Mouse (Mus musculus): ENCODE measurements around the gene Psmc4. TPM values are rescaled to one million over a fixed set of nuclear protein-coding genes. Genes with fewer than 3 reads are reported as not detected.

Gene Psmc4
- 279 and 282 TPM in 2 replicates for polyA plus RNA-seq (2014; fragmentation: Nextera tagmentation; extraction: Ambion mirVana)

- WGBS = under 1% methylated on average over 52 of the region's 52 CpGs
- Histone ChIP-seq H3K4me3 (replicated peaks; ENCODE audit: low read length) (peak within 1 kb of the TSS; percentile 59), H3K27me3 (ENCODE audit: control insufficient read depth, insufficient read depth, low read length) (no peaks in the 10 kb centered on the region), H3K4me1 (replicated peaks; ENCODE audit: control insufficient read depth, insufficient read depth, low read length) (peaks cover 7% of the 10 kb centered on the region; the same call in 1 of the 2 replicates), H3K27ac (no peak within 1 kb of the TSS), H3K9me3 (ENCODE audit: control insufficient read depth, low read length) (no peaks in the 10 kb centered on the region), H3K4me2 (replicated peaks) (peak within 1 kb of the TSS; percentile 62), H3K36me3 (replicated peaks; ENCODE audit: control insufficient read depth, insufficient read depth) (peaks cover 41% of the 10 kb centered on the region), H3K9ac (peak within 1 kb of the TSS; percentile 71)
- DNase-seq (ENCODE audit: low spot score) (peak; percentile 99), ATAC-seq (ENCODE audit: low FRiP score) (peak; percentile 96)
Measured at GRCm38 (mm10) chr7:28049476-28050409, at the start of gene Psmc4. TSS of gene Psmc4 (minus strand) at chr7:28050101.

DNA sequence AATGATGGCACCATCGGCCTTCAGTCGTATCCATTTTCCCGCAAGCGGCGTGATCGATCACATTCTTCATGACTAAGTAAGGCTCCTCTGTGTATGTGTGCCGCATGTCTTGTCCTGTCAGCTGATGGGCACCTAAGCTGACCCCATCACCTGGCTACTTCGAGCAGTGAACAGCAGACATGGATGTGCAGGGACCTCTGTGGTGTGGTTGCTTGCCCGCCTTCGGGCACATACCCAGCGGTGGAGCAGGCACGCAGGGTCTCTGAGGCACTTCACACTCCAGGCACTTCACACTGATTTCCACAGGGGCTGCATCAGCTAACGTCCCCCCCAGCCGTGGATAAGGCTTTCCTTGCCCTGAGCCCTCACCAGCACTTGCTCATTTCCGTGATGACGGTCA is 49.2 kb upstream of the Psmc4 start:
- H3K9ac ChIP-seq = no peak overlapping the region
- no peaks in the 10 kb centered on the region for H3K4me1 ChIP-seq (replicated peaks; ENCODE audit: control insufficient read depth, insufficient read depth, low read length)
- H3K9me3 ChIP-seq (ENCODE audit: control insufficient read depth, low read length) = peaks cover 7% of the 10 kb centered on the region; the same call in 1 of the 2 replicates
- no peaks in the 10 kb centered on the region for H3K27me3 ChIP-seq (ENCODE audit: control insufficient read depth, insufficient read depth, low read length)
- H3K27ac ChIP-seq = no peak overlapping the region
- no peak for DNase-seq (ENCODE audit: low spot score)
- no peak overlapping the region for H3K4me3 ChIP-seq (replicated peaks; ENCODE audit: low read length)
- 94% methylated on average over 16 of the region's 16 CpGs for WGBS
- no peak overlapping the region for H3K4me2 ChIP-seq (replicated peaks)
- no peaks in the 10 kb centered on the region for H3K36me3 ChIP-seq (replicated peaks; ENCODE audit: control insufficient read depth, insufficient read depth)
- ATAC-seq (ENCODE audit: low FRiP score) = no peak

DNA sequence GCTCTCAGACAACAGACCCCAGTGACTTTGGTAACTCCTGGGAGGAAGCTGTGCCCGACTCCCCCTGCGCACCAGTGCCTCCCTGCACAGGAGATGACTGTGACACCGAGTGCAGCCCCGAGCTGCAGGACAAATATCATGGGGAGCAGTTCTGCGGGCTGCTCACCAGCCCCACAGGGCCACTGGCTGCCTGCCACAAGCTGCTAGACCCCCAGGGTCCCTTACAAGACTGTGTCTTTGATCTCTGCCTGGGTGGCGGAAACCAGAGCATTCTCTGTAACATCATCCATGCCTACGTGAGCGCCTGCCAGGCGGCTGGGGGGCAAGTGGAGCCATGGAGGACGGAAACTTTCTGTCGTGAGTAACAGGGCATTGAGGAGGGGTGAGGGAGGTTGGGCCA is 43.6 kb upstream of the Psmc4 start:
- ATAC-seq (ENCODE audit: low FRiP score) (no peak), DNase-seq (ENCODE audit: low spot score) (no peak)
- Histone ChIP-seq H3K27ac (no peak overlapping the region), H3K9ac (no peak overlapping the region), H3K36me3 (replicated peaks; ENCODE audit: control insufficient read depth, insufficient read depth) (no peaks in the 10 kb centered on the region), H3K9me3 (ENCODE audit: control insufficient read depth, low read length) (no peaks in the 10 kb centered on the region), H3K27me3 (ENCODE audit: control insufficient read depth, insufficient read depth, low read length) (no peaks in the 10 kb centered on the region), H3K4me2 (replicated peaks) (no peak overlapping the region), H3K4me3 (replicated peaks; ENCODE audit: low read length) (no peak overlapping the region), H3K4me1 (replicated peaks; ENCODE audit: control insufficient read depth, insufficient read depth, low read length) (no peaks in the 10 kb centered on the region)
- WGBS = 42% methylated on average over 11 of the region's 11 CpGs

DNA sequence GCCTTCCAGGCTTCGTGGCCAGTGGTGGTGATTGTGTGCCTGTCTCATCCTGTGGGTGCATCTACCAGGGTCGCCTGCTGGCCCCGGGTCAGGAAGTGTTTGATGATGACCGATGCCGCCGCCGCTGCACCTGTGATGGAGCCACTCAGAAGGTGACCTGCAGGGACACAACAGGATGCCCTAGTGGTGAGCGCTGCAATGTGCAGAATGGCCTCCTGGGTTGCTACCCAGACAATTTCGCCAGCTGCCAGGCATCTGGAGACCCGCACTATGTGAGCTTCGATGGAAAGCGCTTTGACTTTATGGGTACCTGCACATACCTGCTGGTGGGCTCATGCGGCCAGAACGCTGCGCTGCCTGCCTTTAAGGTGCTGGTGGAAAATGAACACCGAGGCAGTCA is 36.3 kb upstream of the Psmc4 start:
- no peak overlapping the region for H3K27ac ChIP-seq
- ATAC-seq (ENCODE audit: low FRiP score) = no peak
- H3K4me2 ChIP-seq (replicated peaks) = no peak overlapping the region
- no peaks in the 10 kb centered on the region for H3K27me3 ChIP-seq (ENCODE audit: control insufficient read depth, insufficient read depth, low read length)
- no peak overlapping the region for H3K4me3 ChIP-seq (replicated peaks; ENCODE audit: low read length)
- 86% methylated on average over 16 of the region's 16 CpGs for WGBS
- no peak for DNase-seq (ENCODE audit: low spot score)
- no peaks in the 10 kb centered on the region for H3K4me1 ChIP-seq (replicated peaks; ENCODE audit: control insufficient read depth, insufficient read depth, low read length)
- H3K9ac ChIP-seq = no peak overlapping the region
- no peaks in the 10 kb centered on the region for H3K36me3 ChIP-seq (replicated peaks; ENCODE audit: control insufficient read depth, insufficient read depth)
- no peaks in the 10 kb centered on the region for H3K9me3 ChIP-seq (ENCODE audit: control insufficient read depth, low read length)

DNA sequence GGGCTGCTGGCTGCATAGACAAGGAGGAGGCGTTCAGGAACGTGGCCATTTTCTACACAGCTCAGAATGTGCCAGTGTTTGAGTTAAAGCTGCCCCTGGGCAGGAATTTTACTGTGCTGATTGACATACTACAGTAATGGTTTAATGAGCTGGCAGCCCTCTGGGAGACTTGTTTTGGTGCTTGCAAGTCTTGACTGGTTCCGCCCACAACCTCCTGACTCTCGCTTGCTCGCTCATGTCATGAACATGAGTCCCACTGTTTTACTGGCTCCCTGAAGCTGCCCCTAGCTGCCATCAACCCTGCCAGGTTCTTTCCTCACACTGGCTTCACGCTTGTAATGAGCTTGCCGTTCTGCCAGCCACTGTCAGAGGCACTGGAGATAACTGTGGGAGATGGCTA is 34.3 kb upstream of the Psmc4 start:
- no peak for ATAC-seq (ENCODE audit: low FRiP score)
- Histone ChIP-seq H3K4me3 (replicated peaks; ENCODE audit: low read length) (no peak overlapping the region), H3K27ac (no peak overlapping the region), H3K27me3 (ENCODE audit: control insufficient read depth, insufficient read depth, low read length) (no peaks in the 10 kb centered on the region), H3K9ac (no peak overlapping the region), H3K4me1 (replicated peaks; ENCODE audit: control insufficient read depth, insufficient read depth, low read length) (no peaks in the 10 kb centered on the region), H3K4me2 (replicated peaks) (no peak overlapping the region), H3K9me3 (ENCODE audit: control insufficient read depth, low read length) (no peaks in the 10 kb centered on the region), H3K36me3 (replicated peaks; ENCODE audit: control insufficient read depth, insufficient read depth) (no peaks in the 10 kb centered on the region)
- WGBS = 70% methylated on average over 7 of the region's 7 CpGs
- no peak for DNase-seq (ENCODE audit: low spot score)

GRCm38 (mm10) chr7:28070531-28071298 is 20.8 kb upstream of the Psmc4 start, which contains the start of gene Fcgbp:
TSS of gene Fcgbp (plus strand) at chr7:28071236.
- Histone ChIP-seq H3K4me3 (replicated peaks; ENCODE audit: low read length) (no peak within 1 kb of the TSS), H3K9ac (no peak within 1 kb of the TSS), H3K9me3 (ENCODE audit: control insufficient read depth, low read length) (no peaks in the 10 kb centered on the region), H3K27ac (no peak within 1 kb of the TSS), H3K27me3 (ENCODE audit: control insufficient read depth, insufficient read depth, low read length) (no peaks in the 10 kb centered on the region), H3K4me2 (replicated peaks) (no peak within 1 kb of the TSS), H3K36me3 (replicated peaks; ENCODE audit: control insufficient read depth, insufficient read depth) (no peaks in the 10 kb centered on the region), H3K4me1 (replicated peaks; ENCODE audit: control insufficient read depth, insufficient read depth, low read length) (no peaks in the 10 kb centered on the region)
- WGBS = 90% methylated on average over 21 of the region's 21 CpGs
- DNase-seq (ENCODE audit: low spot score) (no peak), ATAC-seq (ENCODE audit: low FRiP score) (no peak)

- Histone ChIP-seq H3K27ac (no peak overlapping the region), H3K27me3 (ENCODE audit: control insufficient read depth, insufficient read depth, low read length) (no peaks in the 10 kb centered on the region), H3K9ac (no peak overlapping the region), H3K4me3 (replicated peaks; ENCODE audit: low read length) (no peak overlapping the region), H3K4me2 (replicated peaks) (no peak overlapping the region), H3K9me3 (ENCODE audit: control insufficient read depth, low read length) (no peaks in the 10 kb centered on the region), H3K4me1 (replicated peaks; ENCODE audit: control insufficient read depth, insufficient read depth, low read length) (no peaks in the 10 kb centered on the region), H3K36me3 (replicated peaks; ENCODE audit: control insufficient read depth, insufficient read depth) (no peaks in the 10 kb centered on the region)
- no peak for ATAC-seq (ENCODE audit: low FRiP score)
- WGBS = 66% methylated on average over 3 of the region's 3 CpGs
- no peak for DNase-seq (ENCODE audit: low spot score)
Measured at GRCm38 (mm10) chr7:28069546-28070172, 19.8 kb upstream of the Psmc4 start.

- Histone ChIP-seq H3K27me3 (ENCODE audit: control insufficient read depth, insufficient read depth, low read length) (no peaks in the 10 kb centered on the region), H3K4me3 (replicated peaks; ENCODE audit: low read length) (no peak overlapping the region), H3K4me1 (replicated peaks; ENCODE audit: control insufficient read depth, insufficient read depth, low read length) (no peaks in the 10 kb centered on the region), H3K36me3 (replicated peaks; ENCODE audit: control insufficient read depth, insufficient read depth) (no peaks in the 10 kb centered on the region), H3K4me2 (replicated peaks) (no peak overlapping the region), H3K9me3 (ENCODE audit: control insufficient read depth, low read length) (no peaks in the 10 kb centered on the region), H3K9ac (no peak overlapping the region), H3K27ac (no peak overlapping the region)
- DNase-seq (ENCODE audit: low spot score) (no peak), ATAC-seq (ENCODE audit: low FRiP score) (no peak)
- 89% methylated on average over 3 of the region's 3 CpGs for WGBS
Measured at GRCm38 (mm10) chr7:28068661-28069060, 18.8 kb upstream of the Psmc4 start.

DNA sequence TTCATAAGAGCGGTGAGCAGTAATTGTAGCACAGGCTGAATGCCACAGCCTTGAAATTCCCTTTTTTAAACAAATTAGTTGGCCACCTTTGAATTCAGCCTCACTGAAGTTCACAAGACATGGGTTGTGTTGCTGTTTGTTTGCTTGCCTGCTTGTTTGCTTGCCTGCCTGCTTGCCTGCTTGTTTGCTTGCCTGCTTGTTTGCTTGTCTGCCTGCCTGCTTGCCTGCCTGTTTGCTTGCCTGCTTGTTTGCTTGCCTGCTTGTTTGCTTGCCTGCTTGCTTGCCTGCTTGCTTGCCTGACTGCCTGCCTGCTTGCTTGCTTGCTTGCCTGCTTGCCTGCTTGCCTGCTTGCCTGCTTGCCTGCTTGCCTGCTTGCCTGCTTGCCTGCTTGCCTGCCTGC is 10.1 kb upstream of the Psmc4 start:
- Histone ChIP-seq H3K9me3 (ENCODE audit: control insufficient read depth, low read length) (0 out of 2 replicates have a peak, but pooled peaks cover 4% of the 10 kb centered on the region), H3K36me3 (replicated peaks; ENCODE audit: control insufficient read depth, insufficient read depth) (no peaks in the 10 kb centered on the region), H3K4me3 (replicated peaks; ENCODE audit: low read length) (no peak overlapping the region), H3K4me1 (replicated peaks; ENCODE audit: control insufficient read depth, insufficient read depth, low read length) (no peaks in the 10 kb centered on the region), H3K27me3 (ENCODE audit: control insufficient read depth, insufficient read depth, low read length) (no peaks in the 10 kb centered on the region), H3K4me2 (replicated peaks) (no peak overlapping the region), H3K27ac (no peak overlapping the region), H3K9ac (no peak overlapping the region)
- DNase-seq (ENCODE audit: low spot score) = no peak
- WGBS = 93% methylated on average over 1 of the region's 1 CpGs
- no peak for ATAC-seq (ENCODE audit: low FRiP score)

Measured in hindbrain, embryonic 14.5 days (tissue).